Mouse (Mus musculus) small intestine, adult 2 months (tissue): ENCODE measurements around the gene Qpct. TPM values are rescaled to one million over a fixed set of nuclear protein-coding genes. Genes with fewer than 3 reads are reported as not detected.
A peak's percentile ranks its signal among the peaks of the same experiment; 100 is the strongest.

Experiments used
- H3K27ac ChIP-seq: fragments of 200-500 bp; 2 replicates; pipeline ENCODE4 v1.5.1; 2012; ENCODE audit warnings: low read depth, low read length, control low read depth, inconsistent platforms; ENCODE audit not compliant: insufficient read depth
- H3K27me3 ChIP-seq: fragments of 200-500 bp; 2 replicates; pipeline ENCODE4 v1.6.1; 2012; ENCODE audit warnings: mild to moderate bottlenecking, moderate library complexity, low read length, inconsistent platforms; ENCODE audit not compliant: control insufficient read depth, insufficient read depth
- H3K36me3 ChIP-seq: fragments of 200-500 bp; 2 replicates; pipeline ENCODE4 v1.6.1; 2012; ENCODE audit warnings: mild to moderate bottlenecking, low read length, control low read depth, inconsistent platforms; ENCODE audit not compliant: control insufficient read depth, insufficient read depth
- H3K4me1 ChIP-seq: fragments of 200-500 bp; 2 replicates; pipeline ENCODE4 v1.6.1; 2012; ENCODE audit warnings: low read length, inconsistent platforms, mixed read lengths; ENCODE audit not compliant: control insufficient read depth, insufficient read depth, insufficient read length
- H3K4me3 ChIP-seq: fragments of 200-500 bp; 2 replicates; pipeline ENCODE4 v1.5.1; 2012; ENCODE audit warnings: low read depth, mild to moderate bottlenecking, control low read depth, inconsistent platforms, low read length, moderate library complexity
- CTCF ChIP-seq: fragments of 200-500 bp; IDR thresholded peaks from 2 replicates; pipeline ENCODE4 v1.5.1; 2012; ENCODE audit warnings: low read depth, mild to moderate bottlenecking, control low read depth, inconsistent platforms, low read length, moderate library complexity, mixed read lengths; ENCODE audit not compliant: insufficient replicate concordance, insufficient read length; ENCODE audit errors: extremely low read depth
- POLR2A ChIP-seq: fragments of 200-500 bp; IDR thresholded peaks from 2 replicates; pipeline ENCODE4 v1.6.1; 2012; ENCODE audit warnings: low read depth, mild to moderate bottlenecking, control low read depth, inconsistent platforms, low read length, moderate library complexity
- WGBS: fragments of 180-500 bp; shearing (Covaris S2); methylation state at CpG from one replicate; pipeline ENCODE4 v1.1.7; 2018; 5-methylcytosine and 5-hydroxymethylcytosine counted together
- polyA plus RNA-seq: library from polyadenylated mRNA; depleted of rRNA; stranded (reverse); fragments of >200 nt; gene quantifications from 2 replicates; pipeline ENCODE4 v1.2.3, GENCODE M21; 2012; rRNA removed

The Qpct gene
- polyA plus RNA-seq: 1.8 and 2.3 TPM in 2 replicates

- Histone ChIP-seq H3K27me3 (no peaks in the 10 kb centered on the region; the same call in 1 of the 2 replicates), H3K36me3 (no peaks in the 10 kb centered on the region), H3K4me3 (peak within 1 kb of the TSS; percentile 62), H3K27ac (no peak within 1 kb of the TSS), H3K4me1 (0 out of 2 replicates have a peak, but pooled peaks cover 4% of the 10 kb centered on the region)
- WGBS: 62% methylated on average over 4 of the region's 4 CpGs
- TF ChIP-seq POLR2A (no peak), CTCF (no peak)
These were observed at the start of gene Qpct for GRCm38 (mm10) chr17:79051606-79052005. TSS of gene Qpct (plus strand) at chr17:79051906.

GRCm38 (mm10) chr17:79013625-79014024 is 38.1 kb upstream of the Qpct start:
- H3K27me3 ChIP-seq: no peaks in the 10 kb centered on the region
- no peak overlapping the region for H3K4me3 ChIP-seq
- TF ChIP-seq POLR2A: no peak
- WGBS: 48% methylated on average over 2 of the region's 2 CpGs
- H3K36me3 ChIP-seq: peaks cover 1% of the 10 kb centered on the region; the same call in 1 of the 2 replicates
- no peak overlapping the region for H3K27ac ChIP-seq
- H3K4me1 ChIP-seq: no peaks in the 10 kb centered on the region

- Histone ChIP-seq H3K27me3 (no peaks in the 10 kb centered on the region), H3K4me1 (no peaks in the 10 kb centered on the region), H3K36me3 (peaks cover 1% of the 10 kb centered on the region; the same call in 1 of the 2 replicates), H3K4me3 (no peak overlapping the region), H3K27ac (no peak overlapping the region)
- no peak for TF ChIP-seq CTCF
- no peak for TF ChIP-seq POLR2A
- WGBS: 70% methylated on average over 2 of the region's 2 CpGs
These were observed 36.6 kb upstream of the Qpct start for GRCm38 (mm10) chr17:79014911-79015685.

- no peak for TF ChIP-seq CTCF
- TF ChIP-seq POLR2A: no peak
- peaks cover 1% of the 10 kb centered on the region; the same call in 1 of the 2 replicates for H3K36me3 ChIP-seq
- H3K27ac ChIP-seq: no peak overlapping the region
- H3K4me1 ChIP-seq: no peaks in the 10 kb centered on the region; the same call in 1 of the 2 replicates
- 55% methylated on average over 10 of the region's 10 CpGs for WGBS
- peaks cover 3% of the 10 kb centered on the region; the same call in 1 of the 2 replicates for H3K27me3 ChIP-seq
- no peak overlapping the region for H3K4me3 ChIP-seq
These were observed 35.9 kb upstream of the Qpct start for GRCm38 (mm10) chr17:79015831-79016230.

GRCm38 (mm10) chr17:79018422-79018821 is 33.3 kb upstream of the Qpct start:
- no peak overlapping the region for H3K4me3 ChIP-seq
- no peak for TF ChIP-seq POLR2A
- TF ChIP-seq CTCF: no peak
- H3K27me3 ChIP-seq: peaks cover 7% of the 10 kb centered on the region; the same call in 1 of the 2 replicates
- no peaks in the 10 kb centered on the region; the same call in 1 of the 2 replicates for H3K4me1 ChIP-seq
- H3K27ac ChIP-seq: no peak overlapping the region
- H3K36me3 ChIP-seq: no peaks in the 10 kb centered on the region
- WGBS: 11% methylated on average over 9 of the region's 9 CpGs

- Histone ChIP-seq H3K36me3 (no peaks in the 10 kb centered on the region), H3K4me3 (peak overlapping the region; percentile 72), H3K27ac (peak overlapping the region; percentile 14; the same call in 1 of the 2 replicates), H3K4me1 (no peaks in the 10 kb centered on the region; the same call in 1 of the 2 replicates), H3K27me3 (peaks cover 7% of the 10 kb centered on the region; the same call in 1 of the 2 replicates)
- WGBS: 3% methylated on average over 18 of the region's 18 CpGs
- TF ChIP-seq POLR2A (no peak), CTCF (no peak)
These were observed 31.9 kb upstream of the Qpct start for GRCm38 (mm10) chr17:79019726-79020207.
